Mouse (Mus musculus) lung, postnatal 25 days (tissue): ENCODE measurements around the gene Proca1.

Source experiments
- DNase-seq: peaks from one replicate; pipeline ENCODE4 v3.0.0; 2022; ENCODE audit warnings: low spot score

The Proca1 gene

DNA sequence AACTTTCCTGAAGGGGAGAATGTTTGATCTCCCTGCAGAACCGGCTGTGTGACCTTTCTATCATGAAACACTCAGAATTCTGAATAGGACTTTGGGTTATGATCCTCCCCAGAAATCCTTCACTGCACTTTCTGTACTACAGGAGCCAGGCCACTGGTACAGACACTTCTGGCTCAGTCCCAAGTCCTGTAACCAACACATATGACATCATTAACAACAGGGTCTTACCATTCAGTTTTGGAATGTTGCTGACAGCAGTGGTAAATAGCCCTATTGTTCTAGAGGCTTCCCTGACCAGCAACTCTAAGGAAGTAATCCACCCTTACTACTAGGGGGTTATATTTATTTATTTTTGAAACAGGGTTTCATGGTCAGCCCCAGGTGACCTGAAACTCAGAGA, at the start of gene Proca1:
Gene Proca1 (plus strand): TSS at position 280 of the 400 bp plus-strand sequence.
- DNase-seq: no peak

DNA sequence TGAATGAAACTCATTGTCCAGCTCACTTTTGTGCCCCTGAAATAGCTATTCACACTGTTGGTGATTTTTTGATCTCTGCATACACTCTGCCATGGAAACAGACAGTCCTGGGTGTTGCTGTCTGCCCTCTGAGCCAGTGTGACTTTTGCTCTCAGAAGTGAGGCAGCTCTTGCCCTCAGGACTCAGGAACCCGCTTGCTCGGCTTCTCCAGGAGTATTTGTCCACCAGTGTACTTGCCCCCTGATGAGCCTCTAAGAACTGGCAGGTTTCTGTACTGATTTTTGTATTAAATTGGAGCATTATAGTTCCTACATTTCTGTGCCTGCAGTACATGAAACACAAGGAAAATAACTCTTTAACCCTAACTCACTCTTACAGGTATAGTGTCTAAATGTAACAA, 49.7 kb upstream of the Proca1 start:
- DNase-seq: no peak

DNA sequence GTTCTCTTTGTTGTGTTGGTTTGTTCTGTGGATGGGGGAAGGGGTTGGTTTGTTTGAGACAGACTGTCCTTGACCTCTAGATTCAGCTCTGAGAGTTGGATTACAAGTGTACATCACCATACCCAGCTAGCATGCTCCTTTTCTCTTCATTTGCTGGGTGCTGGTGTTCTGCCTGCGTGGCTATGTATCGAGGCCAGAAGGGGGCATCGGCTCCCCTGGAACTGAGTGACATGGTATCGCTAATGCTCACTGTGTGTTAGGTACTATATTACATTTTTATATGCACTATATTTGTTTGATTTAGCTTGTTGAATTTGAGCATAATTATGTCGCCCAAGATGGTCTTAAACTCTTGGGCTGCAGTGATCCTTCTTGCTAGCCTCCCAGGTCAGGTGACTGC, 47.0 kb upstream of the Proca1 start:
- DNase-seq: no peak

DNA sequence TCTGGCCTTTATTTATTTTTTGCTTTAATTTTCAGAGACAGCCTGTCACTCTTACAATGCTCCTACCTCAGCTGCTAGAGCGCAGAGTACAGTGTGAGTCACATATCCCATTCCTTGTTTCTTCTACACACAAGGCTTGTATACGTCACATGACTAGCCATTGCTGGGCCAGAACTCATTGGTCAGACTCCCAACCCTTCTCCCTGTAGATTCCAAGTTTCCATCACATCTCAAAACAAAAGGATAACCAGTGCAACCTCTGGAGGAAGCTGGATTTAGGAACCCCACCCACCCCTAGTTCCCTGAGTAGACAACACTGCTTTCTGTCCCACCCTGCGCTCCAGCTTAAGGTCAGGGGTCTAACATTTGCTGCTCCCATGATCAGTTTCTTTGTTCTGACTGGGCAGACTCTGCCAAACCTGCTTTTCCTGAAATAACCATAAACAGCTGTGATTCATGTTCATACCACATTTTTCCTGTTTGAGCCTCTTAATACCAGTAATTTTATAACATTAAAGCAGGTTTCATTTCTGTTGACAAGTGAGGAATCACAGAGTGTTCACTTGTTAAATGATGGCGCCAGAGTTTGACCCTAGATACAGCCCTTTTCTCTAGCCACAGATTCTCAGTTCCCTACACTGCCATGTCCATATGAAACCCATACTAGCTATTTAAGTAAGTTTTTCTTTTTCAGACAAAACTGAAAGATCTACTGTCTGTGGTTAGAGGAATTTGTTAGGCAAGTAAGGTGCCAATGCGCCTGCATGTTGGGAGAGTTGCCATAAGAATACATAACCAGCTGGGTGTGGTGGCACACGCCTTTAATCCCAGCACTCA, 46.3 kb upstream of the Proca1 start:
- DNase-seq: peak; percentile 24

DNA sequence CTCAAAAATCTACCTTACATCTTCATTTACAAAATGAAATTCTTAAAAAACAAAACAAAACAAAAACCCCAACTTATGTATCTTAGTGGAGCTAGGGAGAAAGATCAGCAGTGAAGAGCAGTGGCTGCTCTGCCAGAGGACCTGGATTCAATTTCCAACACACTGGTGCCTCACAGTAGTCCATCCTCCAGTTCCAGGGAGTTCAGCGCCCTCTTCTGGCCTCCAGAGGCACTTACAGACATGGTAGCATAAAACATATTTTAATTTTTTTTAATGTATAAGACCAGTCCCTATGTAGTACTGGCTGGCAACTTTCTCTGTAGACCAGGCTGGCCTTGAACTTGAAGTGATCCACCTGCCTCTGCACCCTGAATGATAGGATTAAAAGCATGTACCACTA, 42.0 kb upstream of the Proca1 start:
- DNase-seq: no peak

DNA sequence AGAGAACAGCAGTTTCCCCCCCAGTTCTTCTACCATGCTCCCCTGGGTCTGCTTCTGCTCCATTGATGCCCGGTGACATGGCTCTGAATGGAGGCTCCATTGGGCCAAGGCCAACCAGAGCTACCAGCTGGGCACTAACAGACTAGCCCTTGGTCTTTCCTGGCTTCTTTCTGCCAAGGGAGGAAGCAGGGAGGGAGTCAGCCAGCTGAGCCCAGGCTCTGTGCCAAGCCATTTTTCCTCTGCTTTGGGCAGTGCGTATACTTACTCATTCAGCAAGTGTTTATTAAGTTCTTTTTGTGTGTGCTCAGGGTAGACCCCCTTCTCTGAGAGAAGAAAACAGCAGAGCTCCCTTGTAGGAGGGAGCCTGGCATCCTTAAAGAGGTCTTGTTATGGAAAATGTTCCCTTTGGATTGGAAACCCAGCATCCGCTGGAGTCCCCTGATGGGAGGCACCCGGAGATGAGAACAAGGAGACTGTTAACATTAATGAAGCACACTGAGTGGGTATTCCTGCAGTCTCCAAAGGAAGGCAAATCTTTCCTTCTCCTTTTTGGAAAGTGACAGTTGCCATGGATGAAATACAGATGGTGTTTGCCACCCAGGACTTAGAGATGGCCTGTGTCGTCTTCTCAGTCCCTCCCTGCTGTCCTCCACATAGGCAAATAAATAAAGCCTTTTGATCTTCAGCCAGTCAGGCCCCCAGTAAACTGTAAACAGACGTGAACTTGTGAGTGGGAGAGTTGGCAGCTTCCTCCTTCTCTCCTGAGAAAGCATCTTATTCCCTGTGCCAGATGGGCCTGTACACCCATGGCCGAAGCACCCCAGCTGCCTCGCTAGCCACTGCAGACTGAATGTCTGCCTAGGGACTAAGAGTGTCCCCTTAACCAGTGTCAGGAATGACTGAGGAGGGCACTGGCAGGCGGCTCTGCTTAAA, 40.6 kb upstream of the Proca1 start:
- DNase-seq: peak; percentile 75

DNA sequence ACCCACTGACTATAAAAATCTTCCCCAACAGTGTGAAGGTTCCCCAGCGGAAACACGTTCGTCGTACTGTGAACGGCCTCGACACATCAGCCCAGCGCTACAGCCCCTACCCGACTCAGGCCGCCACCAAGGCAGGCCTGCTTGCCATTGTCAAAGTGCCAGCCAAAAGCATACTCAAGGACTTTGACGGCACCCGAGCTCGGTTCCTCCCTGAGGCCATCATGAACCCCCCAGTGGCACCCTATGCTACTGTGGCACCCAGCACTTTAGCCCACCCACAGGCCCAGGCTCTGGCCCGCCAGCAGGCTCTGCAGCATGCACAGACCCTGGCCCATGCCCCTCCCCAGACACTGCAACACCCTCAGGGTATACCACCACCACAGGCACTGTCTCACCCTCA, 39.4 kb upstream of the Proca1 start:
- no peak for DNase-seq

DNA sequence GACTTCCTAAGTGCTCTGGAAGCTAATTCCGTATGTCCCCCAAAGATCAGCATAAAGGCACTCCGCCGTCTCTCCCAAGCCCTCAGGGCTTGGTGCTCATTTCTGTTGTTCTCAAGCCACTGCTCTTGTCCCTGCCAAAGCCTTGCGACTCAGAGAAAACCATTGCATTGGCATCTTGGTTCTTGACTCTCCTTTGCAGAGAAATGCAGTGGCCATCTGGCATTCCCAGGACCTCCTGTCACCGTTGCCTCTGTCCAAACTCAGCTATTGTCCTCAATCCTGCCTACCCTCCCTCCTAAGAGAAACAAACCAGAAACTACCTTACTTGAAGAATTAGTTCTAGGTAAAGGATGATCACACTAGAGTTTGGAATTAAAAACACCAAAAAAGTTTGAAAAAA, 37.5 kb upstream of the Proca1 start:
- DNase-seq: no peak

DNA sequence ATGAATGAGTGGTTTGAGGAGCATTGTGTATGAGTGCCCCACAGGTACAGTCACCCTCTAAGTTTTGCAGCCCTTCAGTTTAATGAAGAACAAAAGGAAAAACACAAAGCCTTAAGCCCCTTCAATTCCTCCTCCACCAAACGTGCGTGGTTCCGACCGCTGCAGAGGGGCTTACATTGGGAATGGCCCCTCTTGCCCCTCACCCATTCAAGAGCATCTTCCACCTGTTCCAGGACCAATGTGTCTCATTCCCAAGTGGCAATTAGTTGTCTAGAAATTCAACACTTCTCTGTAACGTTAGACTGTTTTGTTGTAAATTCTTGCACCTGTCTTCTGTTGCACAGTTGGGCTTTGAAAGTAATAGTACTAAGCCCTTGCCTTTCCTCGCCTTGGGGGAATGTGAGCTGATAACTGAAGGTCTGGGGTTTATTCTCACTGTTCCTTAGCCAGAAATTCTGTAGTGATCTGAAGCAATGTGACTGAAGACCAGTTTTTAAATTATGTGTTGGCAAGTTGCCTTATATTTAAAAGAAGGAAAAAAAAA, 37.0 kb upstream of the Proca1 start:
- DNase-seq: no peak

DNA sequence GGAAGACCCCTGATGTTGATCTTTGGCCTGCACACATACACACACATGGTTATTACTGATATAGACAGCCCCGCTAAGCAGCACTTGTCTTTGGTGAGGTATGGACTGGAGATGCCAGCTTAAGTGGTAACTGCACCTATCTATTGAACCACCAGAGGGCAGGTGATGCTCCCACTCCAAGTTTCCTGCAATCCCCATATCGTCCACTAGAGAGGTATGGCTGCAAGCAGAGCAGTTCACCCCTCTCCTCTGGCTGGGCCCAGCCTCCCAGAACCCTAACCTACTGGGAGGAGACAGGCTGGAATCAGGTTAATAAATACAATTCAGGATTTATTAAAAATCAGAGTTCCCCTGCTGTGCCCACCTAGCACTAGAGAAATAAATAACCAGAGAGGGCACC, 34.1 kb upstream of the Proca1 start:
- peak; percentile 89 for DNase-seq

DNA sequence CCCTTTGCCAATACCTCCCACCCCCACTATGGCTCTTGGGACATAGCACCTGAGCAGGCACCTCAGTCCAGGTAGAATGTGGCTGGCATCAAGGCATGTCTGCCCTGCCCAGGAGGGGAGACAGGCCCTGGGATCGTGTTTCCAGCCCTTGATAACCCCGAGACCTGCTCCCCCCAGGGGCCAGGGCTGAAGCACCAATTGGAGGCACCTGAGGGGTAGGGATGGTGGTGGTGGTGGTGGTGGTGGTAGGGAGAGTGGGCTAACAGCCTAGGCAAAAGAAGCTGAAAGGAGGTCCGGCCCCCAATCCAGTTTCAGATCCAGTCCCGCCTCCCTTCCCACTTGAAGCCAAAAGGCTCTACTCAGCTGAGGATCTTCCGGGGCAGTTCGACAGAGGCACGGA, 33.6 kb upstream of the Proca1 start:
- DNase-seq: no peak

DNA sequence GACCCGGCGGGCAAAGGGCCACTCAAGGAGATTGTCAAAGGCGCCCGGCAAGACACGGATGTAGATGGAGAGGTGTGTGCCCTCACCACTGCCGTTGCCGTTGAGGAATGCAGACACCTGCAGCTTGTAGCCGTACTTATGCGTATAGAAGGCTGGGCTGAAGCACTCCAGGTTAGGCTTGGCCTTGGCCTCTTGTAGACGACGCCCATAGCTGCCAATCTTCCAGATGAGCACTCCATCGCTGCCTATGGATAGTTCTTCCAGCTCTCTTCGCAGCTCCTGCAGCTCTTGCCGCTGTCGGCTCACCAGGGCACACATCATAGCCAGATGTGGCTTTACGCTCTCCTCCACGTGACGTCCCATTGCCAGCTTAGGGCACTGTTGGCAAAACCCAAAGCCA, 33.0 kb upstream of the Proca1 start:
- DNase-seq: no peak

DNA sequence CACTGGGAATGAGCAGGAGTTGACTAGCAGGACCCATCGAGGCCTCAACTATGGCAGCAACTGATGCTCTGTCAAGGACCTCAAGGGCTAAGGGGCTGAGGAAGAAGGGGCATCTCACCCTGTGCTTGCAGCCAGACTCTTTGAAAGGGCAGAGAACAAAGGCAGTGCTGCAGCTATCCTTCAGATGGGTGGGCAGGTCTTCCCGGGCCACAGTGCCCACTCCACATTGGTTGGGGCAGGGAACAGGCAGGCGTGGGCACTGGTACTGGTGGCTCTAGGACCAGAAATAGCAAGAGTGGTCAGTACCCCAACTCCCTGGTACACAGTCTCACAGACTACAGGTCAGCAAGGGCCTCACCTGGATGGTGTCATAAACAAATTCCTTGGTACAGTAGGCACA, 32.5 kb upstream of the Proca1 start:
- DNase-seq: no peak

DNA sequence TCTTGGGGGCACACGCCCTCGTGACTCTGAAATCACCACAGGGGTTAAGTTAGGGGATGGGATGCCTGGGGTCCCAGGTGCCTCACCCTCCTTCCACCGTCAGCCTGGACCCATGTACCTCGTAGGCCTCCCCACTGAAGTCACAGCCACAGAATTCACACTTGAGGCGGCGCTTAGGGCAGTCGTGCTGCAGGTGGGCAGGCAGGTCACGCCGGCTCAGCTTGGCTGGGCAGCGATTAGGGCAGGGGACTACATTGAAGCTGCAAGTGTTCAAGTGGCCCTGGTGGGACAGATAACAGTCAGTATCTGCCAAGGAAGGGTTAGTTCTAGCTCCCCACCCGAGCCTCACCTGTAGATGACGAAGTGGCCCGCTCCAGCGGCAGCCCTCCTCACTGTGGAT, 32.0 kb upstream of the Proca1 start:
- no peak for DNase-seq

DNA sequence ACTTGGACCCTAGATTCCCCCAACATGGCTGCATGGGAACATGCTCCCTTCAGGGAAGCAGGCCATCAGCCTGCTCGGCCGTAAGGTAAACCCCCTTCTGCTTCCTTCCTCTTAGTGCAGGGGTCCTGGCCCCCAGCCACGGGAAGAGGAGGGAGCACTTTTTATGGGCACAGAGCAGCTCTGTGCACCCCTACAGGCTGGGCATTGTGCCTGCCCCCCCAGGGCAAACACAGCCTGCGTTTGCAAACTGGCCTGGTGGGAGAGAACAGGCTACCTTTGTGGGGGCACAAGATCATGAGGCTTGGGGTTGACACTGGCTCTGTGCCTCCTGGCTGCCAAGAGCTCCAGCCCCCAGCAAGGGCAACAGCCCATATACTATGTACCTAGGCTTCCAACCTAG, 31.2 kb upstream of the Proca1 start:
- no peak for DNase-seq

DNA sequence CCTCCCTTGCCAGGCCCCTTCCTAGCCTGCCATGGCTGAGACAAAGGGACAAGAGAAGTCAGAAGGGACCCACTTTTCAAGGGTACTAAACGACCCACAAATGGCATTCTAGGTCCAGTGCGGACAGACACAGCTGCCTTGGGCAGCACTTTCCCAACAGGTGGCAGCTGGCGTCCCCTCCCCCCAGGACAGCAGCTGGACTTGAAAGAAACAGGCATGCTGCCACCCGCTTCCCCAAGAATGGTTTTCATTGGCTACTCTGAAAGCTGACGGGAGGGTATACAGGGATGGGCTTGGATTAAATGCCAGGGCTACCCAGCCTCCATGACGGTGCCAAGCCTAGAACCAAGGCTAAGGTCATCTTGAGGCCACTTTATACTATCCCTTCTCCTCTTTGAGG, 30.7 kb upstream of the Proca1 start:
- DNase-seq: no peak

DNA sequence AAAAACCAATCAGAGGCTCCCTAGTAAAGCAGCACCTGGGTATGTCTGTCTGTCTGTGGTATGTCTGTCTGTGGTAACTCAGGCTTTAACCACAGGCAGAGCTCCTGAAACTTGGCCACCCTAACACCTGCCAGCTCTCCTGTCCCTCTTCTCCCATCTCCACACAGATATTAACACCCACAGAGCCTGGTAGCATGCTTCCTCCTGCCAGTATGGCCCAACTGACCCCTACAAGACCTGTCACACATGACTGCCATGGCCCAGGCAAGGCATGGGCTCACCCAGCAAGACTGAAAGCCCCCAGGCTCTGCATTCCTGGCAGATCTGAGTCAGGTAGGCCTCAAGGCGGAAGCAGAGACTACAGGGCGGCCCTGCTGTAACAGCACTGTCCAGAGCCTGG, 30.1 kb upstream of the Proca1 start:
- DNase-seq: no peak

DNA sequence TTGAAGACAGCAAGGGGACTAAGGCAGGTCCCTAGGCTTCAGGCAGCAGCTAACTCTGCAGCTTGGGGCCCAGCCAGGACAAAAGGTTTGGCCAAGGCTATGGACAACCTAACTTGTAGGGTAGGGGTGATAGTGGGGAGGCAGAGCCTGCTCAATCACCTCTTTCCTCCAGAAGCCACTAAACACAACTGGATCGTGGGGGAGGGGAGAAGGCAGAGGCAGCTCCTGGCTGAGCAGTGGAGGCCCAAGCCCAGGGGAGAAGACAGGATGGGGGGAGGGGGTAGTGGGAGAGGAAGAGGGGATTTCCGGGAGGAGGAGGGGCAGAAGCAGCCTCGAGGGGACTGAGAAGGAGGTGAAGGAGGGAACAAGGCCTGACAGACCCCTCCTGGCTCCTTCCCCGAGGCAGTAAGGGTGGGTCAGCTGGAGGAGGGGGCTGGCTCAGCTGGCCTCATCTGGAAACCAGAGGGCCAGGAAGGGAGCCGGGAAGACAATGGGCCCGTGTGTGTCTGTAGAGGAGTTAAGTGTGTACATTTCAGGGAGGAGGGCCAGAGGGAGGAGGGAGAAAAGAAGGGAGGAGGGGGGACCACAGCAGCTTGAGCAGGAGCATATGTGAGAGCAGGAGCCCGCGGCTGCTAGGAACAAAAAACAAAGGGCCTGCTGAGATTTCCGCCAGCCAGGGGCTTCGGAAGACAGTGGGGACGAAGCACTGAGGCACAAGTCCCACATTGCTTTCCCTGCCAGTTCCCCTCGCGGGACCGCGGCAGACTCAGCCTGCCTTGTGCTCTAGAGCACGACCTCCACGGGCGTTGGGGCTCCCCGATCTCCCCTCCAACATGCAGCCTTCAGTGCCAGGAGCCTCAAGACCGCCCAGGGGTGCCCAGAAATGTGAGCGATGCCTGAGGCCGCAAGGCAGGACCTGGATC, 29.2 kb upstream of the Proca1 start:
- peak; percentile 24 for DNase-seq

DNA sequence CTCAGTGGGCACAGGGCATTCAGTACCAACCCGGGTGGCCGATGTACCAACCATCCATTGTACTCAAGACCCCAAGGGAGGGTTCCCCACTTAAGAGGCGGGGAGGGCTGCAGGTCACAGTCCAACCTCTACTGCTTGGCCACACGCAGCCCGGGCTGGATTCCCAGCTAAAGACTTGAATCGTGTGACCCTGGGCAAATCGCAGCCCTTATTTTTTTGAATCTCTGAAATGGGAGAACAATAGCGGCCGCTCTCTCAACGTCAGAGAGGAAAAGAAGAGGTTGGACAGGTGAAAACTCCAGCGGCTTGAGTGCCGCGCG, 28.6 kb upstream of the Proca1 start:
- DNase-seq: no peak

DNA sequence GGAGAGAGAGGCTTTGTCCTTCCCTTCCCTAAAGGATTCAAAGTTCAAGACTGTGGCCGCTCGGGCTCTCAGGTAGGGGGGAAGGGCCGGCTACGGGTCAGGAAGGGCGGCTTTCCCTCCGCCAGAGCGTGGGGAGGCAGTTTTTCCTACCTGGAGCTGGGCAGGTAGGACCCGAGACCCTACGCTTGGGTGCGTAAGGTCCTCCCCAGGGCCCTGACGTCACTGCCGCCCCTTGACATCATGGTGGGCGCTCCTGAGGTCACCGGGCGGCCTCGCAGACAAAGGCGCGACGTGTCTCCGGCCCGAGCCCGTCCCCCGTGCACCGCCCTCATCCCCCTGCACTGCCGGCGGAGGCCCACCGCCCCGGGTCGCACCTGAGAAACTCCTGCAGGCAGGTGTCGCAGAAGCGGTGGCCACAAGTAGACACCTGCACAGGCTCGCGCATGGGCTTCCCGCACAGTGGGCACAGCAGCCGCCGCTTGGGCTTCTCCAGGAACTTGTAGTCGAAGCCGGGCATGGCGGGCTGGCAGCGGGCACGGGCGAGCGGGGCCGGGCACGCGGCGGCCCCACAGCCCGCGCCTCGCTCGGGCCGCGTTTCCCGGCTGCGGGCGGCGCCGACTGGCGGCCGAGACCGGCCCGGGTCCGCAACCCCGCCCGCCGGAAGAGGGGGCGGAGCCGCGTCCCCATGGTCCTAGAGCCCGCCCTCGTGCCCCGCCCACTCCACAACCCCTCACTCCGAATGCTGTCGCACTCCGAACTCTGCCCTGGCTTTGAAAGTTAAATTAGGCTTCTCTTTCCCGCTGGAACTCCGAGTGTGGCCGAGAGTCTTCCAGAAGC, 28.1 kb upstream of the Proca1 start, which contains the start of gene Traf4:
Gene Traf4 (minus strand): TSS at position 666 of the 837 bp plus-strand sequence.
- DNase-seq: peak; percentile 78

DNA sequence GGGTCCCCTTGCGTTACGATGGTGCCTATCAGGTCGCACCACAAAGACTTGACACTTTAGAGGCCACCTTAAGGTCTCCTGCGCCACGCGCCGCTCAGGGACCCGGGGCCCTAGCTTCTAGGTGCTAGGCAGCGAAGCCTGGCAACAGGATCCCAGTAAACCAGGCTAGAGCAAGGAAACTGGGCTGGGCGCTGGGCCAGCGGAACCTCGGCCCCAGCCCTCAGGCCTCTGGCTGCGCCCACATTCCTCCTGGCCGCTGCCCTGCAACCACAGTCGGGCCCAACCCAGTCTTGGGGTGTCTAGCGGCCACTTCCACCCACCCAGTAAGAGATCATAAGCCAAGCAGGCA, 27.5 kb upstream of the Proca1 start:
- peak; percentile 71 for DNase-seq
